Mouse (Mus musculus) Patski (cell line): Measurements from ENCODE around the gene Nprl3. TPM values are rescaled to one million over a fixed set of nuclear protein-coding genes. Genes with fewer than 3 reads are reported as not detected.

Source experiments
- ATAC-seq: fragments of 100-300 bp; one replicate; pipeline ENCODE4 v1.8.0; 2021
- CTCF ChIA-PET: fragments of 350-600 bp; sonication (Branson Sonifier 250); formaldehyde crosslinking; loops from one replicate; lab custom pipeline; 2022; ENCODE audit warnings: inconsistent platforms; lab: Charles Lee
- POLR2A ChIA-PET: fragments of 350-600 bp; sonication (Branson Sonifier 250); formaldehyde crosslinking; loops from one replicate; lab custom pipeline; 2022; ENCODE audit warnings: antibody characterized with exemption, inconsistent platforms; lab: Charles Lee
- DNase-seq: peaks from one replicate; pipeline ENCODE4 v3.0.0-alpha.2; 2011; ENCODE audit warnings: low read depth, low spot score
- H3K27me3 ChIP-seq: fragments of 371-371 bp; one replicate; pipeline ENCODE4 v1.5.1; 2021
- CTCF ChIP-seq: fragments of 100-300 bp; IDR thresholded peaks from one replicate; pipeline ENCODE4 v1.5.1; 2021
- in situ Hi-C: fragments of 300-500 bp; cut with MboI; formaldehyde crosslinking; loops from 3 replicates; pipeline ENCODE4 v1.11.1; 2018; ENCODE audit warnings: low pct_unique_long_range_greater_than_20kb, mixed read lengths
- polyA plus RNA-seq: library from polyadenylated mRNA; unstranded; gene quantifications from one replicate; pipeline ENCODE4 v1.2.3, GENCODE M21; 2021

The Nprl3 gene
- polyA plus RNA-seq, 1 experiment from 2014 or later = 46.7 TPM

GRCm38 (mm10) chr11:32281416-32282144, 14.1 kb upstream of the Nprl3 start:
- POLR2A ChIA-PET = no interaction called here
- CTCF ChIA-PET = no interaction called here
- DNase-seq = no peak
- no peak for TF ChIP-seq CTCF
- H3K27me3 ChIP-seq = peaks cover 47% of the 10 kb centered on the region
- ATAC-seq = no peak
- in situ Hi-C loops = no loop called here

GRCm38 (mm10) chr11:32280646-32281045, 13.1 kb upstream of the Nprl3 start:
- ATAC-seq = no peak
- ChIA-PET POLR2A (no interaction called here), CTCF (interaction anchor here (1.6 kb wide), 1 partner anchor 11 kb away, joined by 6 read pairs; no protein-coding TSS in a partner anchor)
- H3K27me3 ChIP-seq = peaks cover 56% of the 10 kb centered on the region
- no peak for DNase-seq
- in situ Hi-C loops = no loop called here
- no peak for TF ChIP-seq CTCF

- ChIA-PET POLR2A (no interaction called here), CTCF (interaction anchor here (1.9 kb wide), 1 partner anchor 96 kb away, joined by 8 read pairs; no protein-coding TSS in a partner anchor)
- in situ Hi-C loops = no loop called here
- no peak for ATAC-seq
- no peak for TF ChIP-seq CTCF
- peaks cover 59% of the 10 kb centered on the region for H3K27me3 ChIP-seq
- no peak for DNase-seq
Measured at GRCm38 (mm10) chr11:32278458-32278957, 11.0 kb upstream of the Nprl3 start.

GRCm38 (mm10) chr11:32277736-32278457, 10.4 kb upstream of the Nprl3 start:
- in situ Hi-C loops = no loop called here
- POLR2A ChIA-PET = interaction anchor here (0.6 kb wide), 1 partner anchor 1469 kb away, joined by 4 read pairs; no protein-coding TSS in a partner anchor
- ATAC-seq (no peak), DNase-seq (no peak)
- TF ChIP-seq CTCF = no peak
- CTCF ChIA-PET = interaction anchor here (1.9 kb wide), 1 partner anchor 95 kb away, joined by 8 read pairs; no protein-coding TSS in a partner anchor
- H3K27me3 ChIP-seq = peaks cover 63% of the 10 kb centered on the region

GRCm38 (mm10) chr11:32276347-32276746, 8.8 kb upstream of the Nprl3 start, which contains the start of gene Hba-x:
Hba-x (plus strand) TSS chr11:32276400.
- no peak for DNase-seq
- no peak for ATAC-seq
- ChIA-PET POLR2A (interaction anchor here (0.8 kb wide), 1 partner anchor 55 kb away, joined by 4 read pairs; no protein-coding TSS in a partner anchor), CTCF (no interaction called here)
- peaks cover 73% of the 10 kb centered on the region for H3K27me3 ChIP-seq
- in situ Hi-C loops = no loop called here
- no peak for TF ChIP-seq CTCF

- H3K27me3 ChIP-seq = peaks cover 39% of the 10 kb centered on the region
- no peak for TF ChIP-seq CTCF
- in situ Hi-C loops = no loop called here
- DNase-seq (no peak), ATAC-seq (no peak)
- ChIA-PET POLR2A (no interaction called here), CTCF (interaction anchor here (2.3 kb wide), 1 partner anchor 9 kb away, joined by 6 read pairs; no protein-coding TSS in a partner anchor)
Measured at GRCm38 (mm10) chr11:32271178-32271577, 3.7 kb upstream of the Nprl3 start.

- peaks cover 25% of the 10 kb centered on the region for H3K27me3 ChIP-seq
- DNase-seq (no peak), ATAC-seq (no peak)
- ChIA-PET CTCF (interaction anchor here (2.3 kb wide), 1 partner anchor 11 kb away, joined by 6 read pairs; no protein-coding TSS in a partner anchor), POLR2A (interaction anchor here (1.0 kb wide), 1 partner anchor 47 kb away, joined by 3 read pairs; no protein-coding TSS in a partner anchor)
- no peak for TF ChIP-seq CTCF
- in situ Hi-C loops = no loop called here
Measured at GRCm38 (mm10) chr11:32268952-32269351, 1.4 kb upstream of the Nprl3 start.

- no peak for TF ChIP-seq CTCF
- in situ Hi-C loops = no loop called here
Measured at GRCm38 (mm10) chr11:32267964-32268363, 457 bp upstream of the Nprl3 start.

GRCm38 (mm10) chr11:32266776-32267175, 731 bp downstream of the Nprl3 start:
- in situ Hi-C loops = no loop called here
- H3K27me3 ChIP-seq = peaks cover 13% of the 10 kb centered on the region
- DNase-seq (no peak), ATAC-seq (no peak)
- TF ChIP-seq CTCF = no peak
- ChIA-PET CTCF (no interaction called here), POLR2A (interaction anchor here (0.8 to 2.3 kb wide), 2 partner anchors 10 to 40 kb away, joined by 4 to 9 read pairs; partner anchors contain the start of gene Mpg)

More at GRCm38 (mm10) chr11:32267964-32268363, 457 bp upstream of the Nprl3 start:
- ChIA-PET CTCF (no interaction called here), POLR2A (interaction anchor here (2.3 kb wide), 1 partner anchor 11 kb away, joined by 9 read pairs; no protein-coding TSS in a partner anchor)
- no peak for DNase-seq
- H3K27me3 ChIP-seq = peaks cover 21% of the 10 kb centered on the region
- no peak for ATAC-seq

GRCm38 (mm10) chr11:32266194-32266593, 1.3 kb downstream of the Nprl3 start:
- DNase-seq (no peak), ATAC-seq (no peak)
- POLR2A ChIA-PET = interaction anchor here (2.3 kb wide), 1 partner anchor 9 kb away, joined by 9 read pairs; no protein-coding TSS in a partner anchor
- no peak for TF ChIP-seq CTCF
- CTCF ChIA-PET = no interaction called here
- in situ Hi-C loops = no loop called here
- H3K27me3 ChIP-seq = peaks cover 7% of the 10 kb centered on the region
